Mouse (Mus musculus) liver, adult 2 months (tissue): ENCODE measurements around the gene Defb19. TPM values are rescaled to one million over a fixed set of nuclear protein-coding genes. Genes with fewer than 3 reads are reported as not detected.

Experiments used
- DNase-seq: peaks from one replicate; pipeline ENCODE4 v3.0.0-alpha.2; 2011; ENCODE audit warnings: low read depth, low spot score; ENCODE audit errors: extremely low read depth
- H3K27ac ChIP-seq: fragments of 200-500 bp; replicated peaks from 2 replicates; pipeline ENCODE4 v1.5.1; 2012; ENCODE audit warnings: low read depth, mild to moderate bottlenecking, control low read depth, inconsistent platforms, low read length; ENCODE audit not compliant: insufficient read depth
- H3K27me3 ChIP-seq: fragments of 200-500 bp; 2 replicates; pipeline ENCODE4 v1.6.1; 2012; ENCODE audit warnings: mild to moderate bottlenecking, moderate library complexity, low read length, inconsistent platforms; ENCODE audit not compliant: control insufficient read depth, insufficient read depth
- H3K36me3 ChIP-seq: fragments of 200-500 bp; 2 replicates; pipeline ENCODE4 v1.6.1; 2012; ENCODE audit warnings: low read length, inconsistent platforms; ENCODE audit not compliant: control insufficient read depth, insufficient read depth
- H3K4me1 ChIP-seq: fragments of 200-500 bp; 2 replicates; pipeline ENCODE4 v1.6.1; 2011; ENCODE audit warnings: low read length; ENCODE audit not compliant: control insufficient read depth, insufficient read depth
- H3K4me3 ChIP-seq: fragments of 200-500 bp; 2 replicates; pipeline ENCODE4 v1.5.1; 2011; ENCODE audit warnings: low read depth, mild to moderate bottlenecking, control low read depth, low read length, moderate library complexity; ENCODE audit not compliant: insufficient read depth
- H3K79me2 ChIP-seq: fragments of 200-500 bp; 2 replicates; pipeline ENCODE4 v1.6.1; 2012; ENCODE audit warnings: inconsistent platforms, mild to moderate bottlenecking, low read length, moderate library complexity; ENCODE audit not compliant: control insufficient read depth, insufficient read depth
- H3K9ac ChIP-seq: fragments of 200-500 bp; 2 replicates; pipeline ENCODE4 v1.6.1; 2012; ENCODE audit warnings: low read depth, mild to moderate bottlenecking, control low read depth, inconsistent platforms, low read length
- CTCF ChIP-seq: fragments of 200-500 bp; IDR thresholded peaks from 2 replicates; pipeline ENCODE4 v1.5.1; 2011; ENCODE audit warnings: low read depth, low read length, control low read depth
- POLR2A ChIP-seq: fragments of 200-500 bp; IDR thresholded peaks from 2 replicates; pipeline ENCODE4 v1.6.1; 2011; ENCODE audit warnings: low read length, control low read depth; ENCODE audit not compliant: insufficient read depth; ENCODE audit errors: extremely low read depth
- WGBS: fragments of 180-500 bp; shearing (Covaris S2); methylation state at CpG from one replicate; pipeline ENCODE4 v1.1.7; 2018; 5-methylcytosine and 5-hydroxymethylcytosine counted together
- polyA plus RNA-seq: library from polyadenylated mRNA; depleted of rRNA; stranded (reverse); fragments of >200 nt; gene quantifications from 2 replicates; pipeline ENCODE4 v1.2.3, GENCODE M21; 2012; rRNA removed
- total RNA-seq: library from RNA; depleted of rRNA; stranded (reverse); fragments of >200 nt; gene quantifications from 2 replicates; pipeline ENCODE4 v1.2.3, GENCODE M21; 2014; rRNA removed

Defb19 gene
- not detected in 2 replicates for total RNA-seq
- polyA plus RNA-seq = not detected in 2 replicates

DNA sequence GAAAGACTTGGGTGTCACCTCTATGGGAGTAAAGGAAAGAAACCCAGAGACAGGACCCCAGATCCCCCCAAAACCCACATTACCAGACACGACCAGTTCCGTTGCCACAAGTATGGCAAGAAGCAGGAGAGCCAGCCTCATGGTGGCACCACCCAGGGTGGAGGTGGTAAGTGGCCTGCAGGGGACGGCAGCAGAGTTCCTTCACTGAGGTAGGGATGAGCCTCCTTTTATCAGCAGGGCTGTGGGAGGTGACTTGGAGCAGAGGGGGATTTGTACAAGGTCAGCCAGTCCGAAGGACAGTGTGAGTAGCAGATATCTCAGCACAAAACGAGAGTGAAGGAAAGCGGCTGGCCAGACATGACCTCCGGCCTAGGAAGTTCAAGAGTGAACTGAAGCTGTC is at the start of gene Defb19:
TSS of gene Defb19 (minus strand) at position 206 of the 400 bp plus-strand sequence.
- H3K36me3 ChIP-seq = no peaks in the 10 kb centered on the region
- H3K4me1 ChIP-seq = no peaks in the 10 kb centered on the region
- no peak for DNase-seq
- no peak within 1 kb of the TSS for H3K9ac ChIP-seq
- H3K27ac ChIP-seq = no peak within 1 kb of the TSS
- TF ChIP-seq CTCF (no peak), POLR2A (no peak)
- WGBS = 79% methylated on average over 7 of the region's 7 CpGs
- no peak within 1 kb of the TSS for H3K4me3 ChIP-seq
- no peaks in the 10 kb centered on the region for H3K27me3 ChIP-seq
- H3K79me2 ChIP-seq = no peaks in the 10 kb centered on the region

DNA sequence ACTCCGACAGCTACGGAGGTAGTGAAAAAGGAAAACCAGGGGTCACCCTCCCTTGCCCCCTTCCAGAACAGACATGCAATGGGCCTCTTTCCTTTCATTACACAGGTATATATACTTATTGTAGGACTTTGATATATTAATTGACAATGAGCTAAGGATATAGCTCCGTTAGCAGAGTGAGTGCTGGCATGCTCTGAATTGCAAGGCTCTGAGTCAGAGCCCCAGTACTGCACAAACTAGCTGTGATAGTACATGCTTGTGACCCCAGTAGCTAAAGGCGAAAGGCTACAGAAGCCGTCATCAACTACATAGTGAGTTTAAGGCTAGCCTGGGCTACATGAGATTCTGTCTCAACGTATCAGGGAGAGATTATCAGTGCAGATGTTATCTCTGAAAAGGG is 49.8 kb upstream of the Defb19 start:
- Histone ChIP-seq H3K36me3 (no peaks in the 10 kb centered on the region), H3K27me3 (0 out of 2 replicates have a peak, but pooled peaks cover 2% of the 10 kb centered on the region), H3K9ac (no peak overlapping the region), H3K79me2 (no peaks in the 10 kb centered on the region), H3K4me1 (peaks cover 4% of the 10 kb centered on the region), H3K27ac (no peak overlapping the region), H3K4me3 (no peak overlapping the region)
- TF ChIP-seq POLR2A (no peak), CTCF (no peak)
- no peak for DNase-seq
- 84% methylated on average over 6 of the region's 6 CpGs for WGBS

DNA sequence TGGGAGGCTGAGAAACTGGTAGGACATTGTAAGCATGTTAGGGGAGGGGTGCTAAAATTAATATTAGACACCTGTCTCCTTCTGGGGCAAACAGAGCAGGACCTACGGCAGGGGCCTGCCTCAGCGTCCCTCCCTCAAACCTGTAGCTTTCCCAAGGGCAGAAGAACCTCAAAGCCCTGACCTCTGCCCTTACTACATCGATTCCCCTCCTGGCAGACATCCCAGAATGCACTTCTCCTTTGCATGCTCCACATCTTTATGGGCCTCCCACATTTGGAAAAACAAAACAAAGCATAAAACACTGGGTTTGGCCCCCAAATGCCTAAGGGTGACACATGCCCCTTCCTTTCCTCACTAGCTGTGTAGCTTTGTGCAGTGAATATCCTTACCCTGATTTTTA is 49.1 kb upstream of the Defb19 start:
- H3K4me1 ChIP-seq = peaks cover 4% of the 10 kb centered on the region
- H3K27ac ChIP-seq = no peak overlapping the region
- TF ChIP-seq POLR2A (no peak), CTCF (no peak)
- DNase-seq = peak; percentile 52
- H3K27me3 ChIP-seq = 0 out of 2 replicates have a peak, but pooled peaks cover 2% of the 10 kb centered on the region
- WGBS = 14% methylated on average over 3 of the region's 3 CpGs
- H3K79me2 ChIP-seq = no peaks in the 10 kb centered on the region
- H3K36me3 ChIP-seq = no peaks in the 10 kb centered on the region
- H3K9ac ChIP-seq = no peak overlapping the region
- no peak overlapping the region for H3K4me3 ChIP-seq

DNA sequence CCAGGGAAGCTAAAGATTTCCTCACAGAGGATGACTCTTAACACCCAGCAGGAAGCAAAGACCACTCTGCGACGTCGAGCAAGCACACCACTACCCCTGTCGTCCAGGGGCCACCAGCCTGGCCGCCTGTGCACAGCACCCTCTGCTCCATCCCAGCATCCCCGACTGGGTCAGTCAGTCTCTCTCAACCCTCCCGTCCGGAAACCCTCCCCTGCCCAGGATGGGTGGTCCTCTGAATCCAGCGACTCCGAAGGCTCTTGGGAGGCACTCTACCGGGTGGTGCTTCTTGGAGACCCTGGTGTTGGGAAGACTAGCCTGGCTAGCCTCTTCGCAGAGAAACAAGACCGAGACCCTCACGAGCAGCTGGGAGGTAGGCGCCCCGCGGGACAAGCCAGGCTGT is 48.0 kb upstream of the Defb19 start:
- Histone ChIP-seq H3K9ac (no peak overlapping the region), H3K36me3 (no peaks in the 10 kb centered on the region), H3K27me3 (no peaks in the 10 kb centered on the region), H3K79me2 (no peaks in the 10 kb centered on the region), H3K27ac (no peak overlapping the region), H3K4me3 (peak overlapping the region; percentile 18; the same call in 1 of the 2 replicates), H3K4me1 (peaks cover 4% of the 10 kb centered on the region)
- DNase-seq = no peak
- TF ChIP-seq CTCF = no peak
- TF ChIP-seq POLR2A = no peak
- 63% methylated on average over 17 of the region's 17 CpGs for WGBS

DNA sequence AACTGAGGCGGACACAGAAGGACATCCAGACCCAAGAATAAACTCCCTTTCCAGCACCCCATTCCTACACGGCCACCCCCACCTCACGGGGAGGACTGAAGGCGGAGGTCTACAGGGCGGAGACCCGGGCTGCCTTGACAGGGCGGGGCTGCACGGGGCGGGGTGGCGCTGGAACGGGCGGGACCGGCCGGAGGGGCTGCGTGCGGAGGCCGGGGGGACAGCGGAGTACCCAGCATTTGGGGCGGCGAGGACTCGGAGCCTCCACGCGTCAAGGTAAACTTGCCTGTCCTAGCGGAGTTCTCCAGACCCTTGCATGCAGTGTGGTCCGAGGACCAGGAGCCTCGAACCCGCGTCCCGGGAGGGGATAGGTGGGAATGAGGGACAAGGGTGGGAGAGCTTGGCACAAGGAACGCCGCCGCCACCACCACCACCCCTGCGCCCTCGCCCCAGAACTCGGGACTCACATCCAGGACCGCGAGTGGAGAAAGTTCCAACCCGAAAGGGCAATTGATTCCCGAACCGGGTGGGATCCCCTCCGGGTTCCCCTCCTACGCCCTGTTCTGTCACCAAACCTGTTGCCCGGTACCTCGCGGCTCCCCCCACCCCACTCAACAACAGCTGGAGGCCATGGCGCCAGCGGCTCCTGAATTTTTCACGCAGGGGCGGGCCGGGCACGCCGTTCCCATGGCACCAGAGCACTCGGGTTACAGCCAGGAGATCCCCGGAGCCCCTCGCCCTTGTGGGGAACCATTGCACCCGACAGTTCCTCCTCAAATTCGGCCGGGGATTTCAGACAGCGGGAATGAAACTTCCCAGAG is 46.9 kb upstream of the Defb19 start, which contains the start of gene Rem1:
TSS of gene Rem1 (plus strand) at position 178 of the 818 bp plus-strand sequence.
- H3K27ac ChIP-seq = no peak within 1 kb of the TSS
- no peaks in the 10 kb centered on the region for H3K27me3 ChIP-seq
- no peak for DNase-seq
- H3K9ac ChIP-seq = peak within 1 kb of the TSS; percentile 44
- TF ChIP-seq CTCF (no peak), POLR2A (no peak)
- H3K4me1 ChIP-seq = peaks cover 4% of the 10 kb centered on the region
- H3K79me2 ChIP-seq = no peaks in the 10 kb centered on the region
- 6% methylated on average over 59 of the region's 59 CpGs for WGBS
- no peaks in the 10 kb centered on the region for H3K36me3 ChIP-seq
- peak within 1 kb of the TSS; percentile 52 for H3K4me3 ChIP-seq

DNA sequence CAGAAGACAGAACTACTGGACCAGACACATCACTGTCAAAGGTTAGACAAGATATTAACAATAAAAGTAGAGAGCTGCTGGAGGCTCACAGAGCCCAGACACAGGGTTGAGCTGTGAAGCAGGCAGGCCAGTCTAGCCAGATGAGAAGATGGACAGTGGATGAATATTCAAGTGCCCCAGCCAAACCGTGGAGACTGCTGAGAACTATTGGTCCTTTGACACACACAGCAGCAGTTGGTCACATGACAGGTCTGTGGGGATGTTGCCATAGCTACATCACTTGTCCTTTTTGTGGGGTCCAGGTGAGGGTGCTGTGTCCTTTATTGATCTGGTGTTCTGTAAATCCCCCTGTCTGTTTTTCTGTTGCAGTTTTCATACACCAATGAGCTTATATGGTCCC is 45.1 kb upstream of the Defb19 start:
- Histone ChIP-seq H3K4me1 (peaks cover 4% of the 10 kb centered on the region), H3K79me2 (no peaks in the 10 kb centered on the region), H3K27ac (no peak overlapping the region), H3K9ac (no peak overlapping the region), H3K27me3 (no peaks in the 10 kb centered on the region), H3K4me3 (no peak overlapping the region), H3K36me3 (no peaks in the 10 kb centered on the region)
- 10% methylated on average over 1 of the region's 1 CpGs for WGBS
- DNase-seq = no peak
- TF ChIP-seq POLR2A = no peak
- TF ChIP-seq CTCF = no peak
